Mouse (Mus musculus) small intestine, adult 2 months (tissue): ENCODE data around the gene Utrn. TPM values are rescaled to one million over a fixed set of nuclear protein-coding genes. Genes with fewer than 3 reads are reported as not detected.
A peak's percentile ranks its signal among the peaks of the same experiment; 100 is the strongest.
"Not testable (repeated sequence)": the region's sequence is repeated elsewhere in the genome, so short reads cannot be mapped to it uniquely, and the experiment has no call there.

ENCODE experiments used
- H3K27ac ChIP-seq: fragments of 200-500 bp; 2 replicates; pipeline ENCODE4 v1.5.1; 2012; ENCODE audit warnings: low read depth, low read length, control low read depth, inconsistent platforms; ENCODE audit not compliant: insufficient read depth
- H3K27me3 ChIP-seq: fragments of 200-500 bp; 2 replicates; pipeline ENCODE4 v1.6.1; 2012; ENCODE audit warnings: mild to moderate bottlenecking, moderate library complexity, low read length, inconsistent platforms; ENCODE audit not compliant: control insufficient read depth, insufficient read depth
- H3K36me3 ChIP-seq: fragments of 200-500 bp; 2 replicates; pipeline ENCODE4 v1.6.1; 2012; ENCODE audit warnings: mild to moderate bottlenecking, low read length, control low read depth, inconsistent platforms; ENCODE audit not compliant: control insufficient read depth, insufficient read depth
- H3K4me1 ChIP-seq: fragments of 200-500 bp; 2 replicates; pipeline ENCODE4 v1.6.1; 2012; ENCODE audit warnings: low read length, inconsistent platforms, mixed read lengths; ENCODE audit not compliant: control insufficient read depth, insufficient read depth, insufficient read length
- H3K4me3 ChIP-seq: fragments of 200-500 bp; 2 replicates; pipeline ENCODE4 v1.5.1; 2012; ENCODE audit warnings: low read depth, mild to moderate bottlenecking, control low read depth, inconsistent platforms, low read length, moderate library complexity
- CTCF ChIP-seq: fragments of 200-500 bp; IDR thresholded peaks from 2 replicates; pipeline ENCODE4 v1.5.1; 2012; ENCODE audit warnings: low read depth, mild to moderate bottlenecking, control low read depth, inconsistent platforms, low read length, moderate library complexity, mixed read lengths; ENCODE audit not compliant: insufficient replicate concordance, insufficient read length; ENCODE audit errors: extremely low read depth
- POLR2A ChIP-seq: fragments of 200-500 bp; IDR thresholded peaks from 2 replicates; pipeline ENCODE4 v1.6.1; 2012; ENCODE audit warnings: low read depth, mild to moderate bottlenecking, control low read depth, inconsistent platforms, low read length, moderate library complexity
- WGBS: fragments of 180-500 bp; shearing (Covaris S2); methylation state at CpG from one replicate; pipeline ENCODE4 v1.1.7; 2018; 5-methylcytosine and 5-hydroxymethylcytosine counted together
- polyA plus RNA-seq: library from polyadenylated mRNA; depleted of rRNA; stranded (reverse); fragments of >200 nt; gene quantifications from 2 replicates; pipeline ENCODE4 v1.2.3, GENCODE M21; 2012

Gene Utrn
- polyA plus RNA-seq, 1 experiment, result 20.5 TPM

GRCm38 (mm10) chr10:12633965-12634364 is 235.2 kb downstream of the Utrn start:
- Histone ChIP-seq H3K27me3 (no peaks in the 10 kb centered on the region), H3K27ac (no peak overlapping the region), H3K36me3 (peaks cover 26% of the 10 kb centered on the region), H3K4me3 (no peak overlapping the region), H3K4me1 (no peaks in the 10 kb centered on the region; the same call in 1 of the 2 replicates)
- WGBS, result 94% methylated on average over 4 of the region's 4 CpGs
- no peak for TF ChIP-seq POLR2A
- TF ChIP-seq CTCF, result no peak

DNA sequence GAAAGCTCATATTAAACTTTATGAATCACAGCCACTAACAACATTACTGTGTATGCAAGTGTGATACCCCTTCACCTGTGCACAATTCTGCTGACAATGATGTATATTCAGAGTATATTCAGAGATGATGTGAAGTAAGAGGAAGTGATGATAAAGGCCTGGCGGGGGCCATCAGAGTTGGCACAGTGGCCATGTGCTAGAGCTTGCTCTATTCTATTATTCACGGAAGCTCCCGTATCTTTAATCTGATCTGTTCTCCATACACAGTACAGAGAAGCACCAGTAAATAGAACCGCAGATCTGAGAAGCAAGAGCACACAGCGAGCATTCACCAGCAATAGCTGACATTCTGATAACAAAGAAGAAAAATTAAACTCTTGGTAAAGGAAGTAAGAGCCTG is 238.2 kb downstream of the Utrn start:
- Histone ChIP-seq H3K4me1 (no peaks in the 10 kb centered on the region; the same call in 1 of the 2 replicates), H3K4me3 (no peak overlapping the region), H3K36me3 (peaks cover 20% of the 10 kb centered on the region), H3K27me3 (no peaks in the 10 kb centered on the region), H3K27ac (no peak overlapping the region)
- TF ChIP-seq POLR2A (no peak), CTCF (no peak)
- 30% methylated on average over 5 of the region's 5 CpGs for WGBS

- no peaks in the 10 kb centered on the region for H3K27me3 ChIP-seq
- H3K4me1 ChIP-seq, result no peaks in the 10 kb centered on the region
- H3K4me3 ChIP-seq, result no peak overlapping the region
- no peak overlapping the region for H3K27ac ChIP-seq
- 62% methylated on average over 3 of the region's 3 CpGs for WGBS
- peaks cover 4% of the 10 kb centered on the region for H3K36me3 ChIP-seq
- TF ChIP-seq POLR2A (no peak), CTCF (no peak)
Measured at GRCm38 (mm10) chr10:12618397-12618796, 250.8 kb downstream of the Utrn start.

GRCm38 (mm10) chr10:12615723-12616122 is 253.4 kb downstream of the Utrn start:
- Histone ChIP-seq H3K27ac (no peak overlapping the region), H3K4me3 (no peak overlapping the region), H3K27me3 (no peaks in the 10 kb centered on the region), H3K36me3 (peaks cover 2% of the 10 kb centered on the region; the same call in 1 of the 2 replicates), H3K4me1 (no peaks in the 10 kb centered on the region)
- no peak for TF ChIP-seq CTCF
- no peak for TF ChIP-seq POLR2A
- 65% methylated on average over 3 of the region's 3 CpGs for WGBS

DNA sequence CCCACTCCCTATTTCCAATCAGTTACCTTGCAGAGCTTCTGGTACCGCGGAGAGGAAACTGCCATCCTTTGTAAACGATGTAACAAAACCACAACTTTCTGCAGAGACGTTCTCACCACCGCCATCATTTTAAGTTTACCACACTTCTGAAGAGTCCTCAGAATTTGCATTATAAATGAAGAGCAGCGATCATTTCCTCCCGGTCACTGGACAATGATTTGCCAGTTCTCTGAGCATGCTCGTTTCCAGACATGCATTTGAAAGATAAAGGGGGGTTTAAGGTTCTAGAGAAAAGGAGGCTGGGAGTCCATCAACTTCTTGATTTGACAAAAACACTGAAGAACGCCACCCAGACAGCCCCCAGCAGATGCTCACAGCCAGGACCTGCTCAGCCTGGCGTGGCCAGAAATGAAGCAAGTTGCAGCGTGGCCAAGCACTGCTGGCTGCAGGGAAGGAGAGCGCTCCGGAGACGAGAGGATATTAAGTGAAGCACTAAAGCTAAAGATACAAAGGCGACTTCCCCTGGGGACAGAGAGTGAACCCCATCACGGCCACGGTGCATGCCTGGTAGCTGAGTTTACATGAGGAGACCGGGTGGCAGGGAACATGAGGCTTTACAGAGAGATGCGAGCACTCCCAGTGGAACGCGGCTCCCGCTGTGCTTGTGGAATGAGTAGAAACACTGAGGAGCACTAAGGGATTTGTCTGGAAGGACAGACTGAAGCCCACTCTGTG is 254.5 kb downstream of the Utrn start:
- Histone ChIP-seq H3K27me3 (no peaks in the 10 kb centered on the region), H3K36me3 (no peaks in the 10 kb centered on the region), H3K4me3 (no peak overlapping the region), H3K4me1 (no peaks in the 10 kb centered on the region), H3K27ac (no peak overlapping the region)
- WGBS, result 70% methylated on average over 22 of the region's 22 CpGs
- TF ChIP-seq POLR2A, result no peak
- TF ChIP-seq CTCF, result no peak

DNA sequence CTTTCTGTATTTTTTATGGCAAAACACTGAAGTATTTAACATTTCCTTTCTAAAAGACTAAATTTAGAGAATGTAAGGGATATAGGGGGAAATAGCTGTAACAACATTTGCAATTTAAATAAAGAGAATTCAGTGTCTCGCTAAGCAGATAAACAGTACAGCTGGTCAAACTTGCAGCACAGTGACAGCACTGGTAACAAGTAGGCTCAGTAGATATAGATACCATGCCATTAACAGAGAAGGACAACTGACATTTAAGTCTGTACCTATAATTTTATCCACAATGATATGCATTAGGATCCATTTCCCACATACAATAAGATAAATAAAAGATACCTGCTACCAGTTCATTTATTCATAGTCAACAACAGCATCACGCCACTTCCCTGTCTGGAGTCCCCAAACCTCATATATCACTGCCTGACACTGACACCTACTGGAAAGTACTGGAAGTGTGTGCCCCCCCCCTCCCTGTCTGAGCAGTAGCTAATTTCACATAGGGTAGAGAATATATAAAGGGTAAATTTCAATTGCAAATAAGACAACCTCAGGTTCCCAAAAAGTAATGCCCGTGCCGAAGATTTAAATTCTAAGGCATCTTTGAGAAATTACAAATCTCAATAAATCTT is 256.8 kb downstream of the Utrn start:
- no peaks in the 10 kb centered on the region for H3K4me1 ChIP-seq
- WGBS, result 27% methylated on average over 4 of the region's 4 CpGs

GRCm38 (mm10) chr10:12609896-12610295 is 259.3 kb downstream of the Utrn start:
- Histone ChIP-seq H3K36me3 (no peaks in the 10 kb centered on the region), H3K27ac (no peak overlapping the region), H3K4me1 (no peaks in the 10 kb centered on the region), H3K4me3 (no peak overlapping the region), H3K27me3 (no peaks in the 10 kb centered on the region)
- 81% methylated on average over 7 of the region's 7 CpGs for WGBS
- no peak for TF ChIP-seq CTCF
- no peak for TF ChIP-seq POLR2A

More for the DNA sequence above, 256.8 kb downstream of the Utrn start:
- Histone ChIP-seq H3K27me3 (no peaks in the 10 kb centered on the region), H3K27ac (no peak overlapping the region), H3K4me3 (no peak overlapping the region), H3K36me3 (no peaks in the 10 kb centered on the region)
- TF ChIP-seq CTCF (peak; percentile 53; the same call in 1 of the 2 replicates), POLR2A (no peak)

GRCm38 (mm10) chr10:12608634-12609033 is 260.5 kb downstream of the Utrn start:
- H3K27ac ChIP-seq, result no peak overlapping the region
- TF ChIP-seq POLR2A (no peak), CTCF (no peak)
- no peaks in the 10 kb centered on the region for H3K36me3 ChIP-seq

DNA sequence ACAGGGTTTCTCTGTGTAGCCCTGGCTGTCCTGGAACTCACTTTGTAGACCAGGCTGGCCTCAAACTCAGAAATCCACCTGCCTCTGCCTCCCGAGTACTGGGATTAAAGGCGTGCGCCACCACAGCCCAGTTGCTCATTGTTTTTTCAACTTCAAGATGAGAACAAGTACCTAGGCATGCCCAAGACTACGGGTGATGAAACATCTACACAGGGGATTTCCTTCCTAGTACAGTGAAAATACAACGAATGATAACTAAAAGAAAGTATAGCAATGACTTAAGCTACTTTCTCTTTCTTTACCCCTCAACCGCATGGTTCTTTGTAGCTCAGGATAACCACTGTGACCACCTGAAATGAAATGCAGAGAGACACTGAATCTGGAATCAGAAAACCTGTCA is 262.0 kb downstream of the Utrn start:
- H3K27ac ChIP-seq, H3K4me1 ChIP-seq, H3K27me3 ChIP-seq, H3K4me3 ChIP-seq, H3K36me3 ChIP-seq: not testable (repeated sequence)
- 88% methylated on average over 6 of the region's 6 CpGs for WGBS

More at GRCm38 (mm10) chr10:12608634-12609033, 260.5 kb downstream of the Utrn start:
- no peaks in the 10 kb centered on the region for H3K4me1 ChIP-seq
- H3K27me3 ChIP-seq, result no peaks in the 10 kb centered on the region
- H3K4me3 ChIP-seq, result no peak overlapping the region
